Mouse (Mus musculus): ENCODE data around the gene Ypel4.

- TF ChIP-seq CTCF (IDR thresholded peaks at IDR 0.05): no peak
- TF ChIP-seq EP300 (IDR thresholded peaks at IDR 0.05): no peak
These were observed 18.9 kb upstream of the Ypel4 start, which contains the start of gene Zdhhc5 for GRCm38 (mm10) chr2:84714811-84715561.

Data from lung, postnatal 0 days (tissue).